Mouse (Mus musculus) retina, adult 2 months (tissue): ENCODE results near the gene Reck.

Source experiments
- DNase-seq: peaks from one replicate; pipeline ENCODE4 v3.0.0-alpha.2; 2012; ENCODE audit warnings: low read depth, low spot score

Reck gene

DNA sequence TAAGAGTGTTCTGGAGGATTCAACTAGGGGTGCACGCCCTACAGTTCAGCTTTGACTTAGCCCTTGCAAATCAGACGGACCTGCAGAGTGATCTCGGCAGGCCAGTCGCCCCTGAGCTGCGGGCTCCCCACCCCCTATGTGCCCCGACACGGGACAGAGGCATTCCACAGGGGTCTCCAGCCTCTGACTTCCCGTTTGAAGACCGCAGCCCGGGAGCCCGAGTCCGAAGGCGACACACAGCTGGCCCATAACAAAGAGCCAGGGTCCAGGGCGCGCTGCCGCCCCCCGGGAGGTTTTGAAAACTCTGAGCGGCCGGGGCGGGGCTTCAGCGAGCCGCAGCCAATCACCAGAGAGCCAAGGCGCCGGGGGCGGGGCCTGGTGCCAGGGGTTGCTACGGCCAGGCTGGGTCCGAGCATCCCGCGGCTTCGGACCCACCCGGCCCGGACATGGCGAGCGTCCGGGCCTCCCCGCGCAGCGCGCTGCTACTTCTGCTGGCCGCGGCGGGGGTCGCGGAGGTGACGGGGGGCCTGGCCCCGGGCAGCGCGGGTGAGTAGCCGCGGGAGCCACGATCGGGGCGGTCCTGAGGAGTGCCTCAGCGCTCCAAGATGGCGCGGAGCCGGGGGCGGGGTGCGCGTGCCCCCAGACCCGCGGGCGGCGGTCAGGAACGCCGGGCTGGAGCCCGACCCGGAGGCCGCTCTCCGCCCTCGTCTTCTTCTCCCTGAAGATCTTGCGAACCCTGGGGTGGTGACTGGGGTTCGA, at the start of gene Reck:
Gene Reck (plus strand): TSS at position 371 of the 759 bp plus-strand sequence.
- DNase-seq: peak; percentile 39

DNA sequence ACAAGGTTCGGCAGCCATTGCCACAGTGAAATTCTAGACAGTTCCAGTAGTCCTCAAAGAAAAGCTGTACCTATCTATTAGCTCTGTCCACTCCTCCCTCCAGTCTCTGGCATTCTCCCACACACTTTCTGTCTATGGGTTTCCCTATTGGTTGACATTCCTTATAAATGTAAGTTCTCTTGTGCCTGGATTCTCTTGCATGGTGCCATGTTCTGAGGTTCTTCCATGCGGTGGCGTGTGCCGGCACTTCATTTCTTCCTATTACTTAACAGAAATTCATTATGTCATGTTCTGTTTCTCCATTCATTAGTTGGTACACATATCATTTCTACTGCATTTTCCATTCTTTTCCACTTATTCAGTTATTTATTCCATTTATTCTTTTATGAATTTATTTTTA, 46.5 kb upstream of the Reck start:
- DNase-seq: no peak

DNA sequence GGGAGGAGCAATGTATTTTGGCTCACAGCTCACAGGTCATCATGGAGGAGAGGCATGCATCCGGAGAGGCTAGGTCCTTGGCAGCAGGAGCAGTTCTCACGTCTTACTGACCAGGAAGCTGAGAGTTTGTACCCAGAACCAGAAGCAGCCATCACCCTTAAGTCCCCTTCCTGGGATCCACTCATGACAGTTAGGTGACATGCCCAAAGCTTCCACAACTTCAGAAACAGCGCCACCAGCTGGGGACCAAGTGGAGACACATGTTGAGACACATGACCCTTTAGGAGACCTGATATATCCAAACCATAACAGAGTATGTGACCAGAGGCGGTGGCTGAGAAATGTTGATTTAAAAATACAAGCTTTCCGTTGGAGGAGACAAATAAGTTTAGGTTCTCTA, 43.3 kb upstream of the Reck start:
- no peak for DNase-seq

DNA sequence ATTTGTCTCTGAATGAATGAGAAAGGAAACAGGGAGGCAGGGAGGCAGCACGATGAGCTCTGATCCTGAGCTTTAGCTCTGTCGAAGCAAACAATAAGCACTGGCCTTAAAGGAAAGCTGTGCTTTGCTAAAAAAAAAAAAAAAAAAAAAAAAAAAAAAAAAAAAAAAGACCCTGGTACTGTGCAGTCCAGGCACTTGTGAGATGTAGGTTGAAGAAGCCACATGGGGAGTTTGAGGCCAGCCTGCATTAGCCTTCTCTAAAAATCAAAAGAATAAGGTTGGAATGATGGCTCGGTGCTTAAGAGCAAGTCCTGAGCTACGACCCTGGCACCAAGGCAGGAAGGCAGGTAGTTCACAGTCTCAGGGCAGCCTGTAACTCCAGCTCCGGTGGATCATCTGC, 41.6 kb upstream of the Reck start:
- DNase-seq: no peak

DNA sequence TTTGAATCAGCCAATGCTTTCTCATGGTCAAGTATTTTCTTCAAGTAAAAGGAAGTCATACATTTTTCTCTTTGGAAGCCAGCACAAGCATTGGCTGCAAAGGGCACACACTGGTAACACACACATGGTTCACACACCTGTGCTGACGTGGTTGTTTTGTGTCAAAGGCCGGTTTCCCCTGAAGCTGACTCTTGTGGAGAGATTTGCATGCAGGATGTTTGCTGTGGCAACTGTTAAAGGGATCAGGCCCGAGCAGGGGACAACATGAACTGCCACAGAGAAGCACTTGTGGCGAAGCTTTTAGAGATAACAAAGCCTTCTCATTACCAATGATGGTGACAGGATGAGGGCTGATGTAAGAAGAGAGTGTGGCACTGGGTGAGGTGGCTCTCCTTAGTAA, 40.6 kb upstream of the Reck start:
- no peak for DNase-seq

DNA sequence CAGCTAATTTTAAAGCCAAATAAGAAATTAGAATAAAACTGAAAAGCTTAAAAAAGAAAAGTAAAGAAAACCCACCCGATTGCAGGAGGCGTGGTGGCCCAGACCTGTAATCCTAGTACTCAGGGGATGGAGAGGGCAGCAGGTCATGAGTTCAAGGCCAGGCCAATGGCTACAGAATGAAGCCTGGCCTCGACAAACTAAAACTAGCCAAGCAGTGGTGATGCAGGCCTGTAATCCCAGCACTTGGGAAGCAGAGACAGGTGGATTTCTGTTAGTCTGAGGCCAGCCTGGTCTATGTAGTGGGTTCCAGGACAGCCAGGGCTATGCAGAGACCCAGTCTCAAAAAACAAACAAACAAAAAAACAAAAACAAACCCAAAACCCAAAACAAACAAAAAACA, 37.0 kb upstream of the Reck start:
- DNase-seq: no peak

DNA sequence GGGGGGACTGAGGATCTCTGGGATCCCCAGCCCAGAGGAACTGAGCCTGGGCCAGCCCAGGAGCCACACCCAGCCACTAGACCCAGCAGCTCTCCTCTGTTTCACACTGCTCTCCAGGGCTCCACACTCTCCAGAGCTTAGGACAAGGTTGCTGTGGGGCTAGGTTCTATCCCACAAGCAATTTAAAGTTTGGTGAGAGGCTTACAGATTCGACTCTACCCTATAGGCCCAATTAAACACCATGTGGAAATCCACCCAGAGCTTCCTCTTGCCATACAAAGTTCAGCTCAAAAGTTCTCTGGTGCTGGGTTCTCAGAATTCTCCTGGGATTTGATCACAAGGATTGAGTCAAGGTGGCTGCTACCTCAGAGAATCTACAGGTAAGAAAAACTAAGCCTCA, 35.2 kb upstream of the Reck start, which contains the start of gene Olfr157:
Gene Olfr157 (minus strand): TSS at position 101 of the 400 bp plus-strand sequence.
- DNase-seq: no peak

DNA sequence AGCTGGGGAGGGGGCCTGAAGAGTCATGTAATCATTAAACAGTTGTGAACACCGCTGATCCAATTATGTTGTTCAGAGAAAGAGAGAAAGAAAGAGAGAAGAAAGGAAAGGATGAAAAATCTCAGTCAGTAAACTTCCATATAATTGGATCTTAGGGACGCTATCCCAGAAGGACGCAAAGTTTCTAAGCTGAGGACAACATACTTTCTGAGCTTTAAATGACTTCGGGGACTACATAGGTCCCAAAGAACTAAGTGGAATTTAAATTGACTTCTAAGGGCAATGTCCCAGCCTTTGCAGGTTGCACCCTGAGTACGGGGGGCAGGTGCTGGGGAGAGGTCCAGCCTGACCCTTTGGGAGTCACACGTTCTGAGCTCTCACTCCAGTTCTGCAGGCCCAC, 24.1 kb upstream of the Reck start, which contains the start of gene Olfr155:
Gene Olfr155 (plus strand): TSS at position 301 of the 400 bp plus-strand sequence.
- DNase-seq: no peak

DNA sequence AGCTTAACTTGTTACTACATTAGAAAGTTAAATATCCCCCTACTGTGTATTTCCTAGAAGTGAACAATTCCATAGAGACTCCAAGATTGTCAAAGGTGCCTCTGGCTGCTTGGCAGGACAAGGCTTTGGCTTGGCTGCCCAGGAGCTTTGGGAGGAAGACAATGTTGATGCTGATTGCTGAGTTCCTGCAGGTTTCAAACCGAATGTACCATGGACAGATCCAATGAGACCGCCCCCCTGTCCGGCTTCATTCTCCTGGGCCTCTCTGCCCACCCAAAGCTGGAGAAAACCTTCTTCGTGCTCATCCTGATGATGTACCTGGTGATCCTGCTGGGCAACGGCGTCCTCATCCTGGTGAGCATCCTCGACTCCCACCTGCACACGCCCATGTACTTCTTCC, 21.2 kb upstream of the Reck start:
- no peak for DNase-seq

DNA sequence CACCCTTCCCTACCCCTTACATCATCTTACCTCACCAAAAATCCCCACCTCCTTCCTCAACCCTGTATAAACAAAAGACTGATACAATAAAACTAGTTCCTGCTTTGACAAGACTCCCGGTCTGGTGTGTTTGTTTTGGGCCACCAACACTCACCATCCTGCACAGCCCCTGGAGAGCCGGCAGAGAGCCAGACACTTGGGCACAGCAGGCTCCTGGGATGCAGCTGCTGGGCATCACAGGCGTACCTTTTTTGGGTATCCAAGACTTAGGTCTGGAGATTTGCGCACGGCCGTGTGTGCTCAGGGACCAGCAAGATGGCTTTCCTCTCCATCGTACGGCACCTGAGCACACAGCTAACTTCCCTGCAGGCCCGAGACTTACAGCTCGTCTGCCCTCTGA, 15.4 kb upstream of the Reck start:
- no peak for DNase-seq

DNA sequence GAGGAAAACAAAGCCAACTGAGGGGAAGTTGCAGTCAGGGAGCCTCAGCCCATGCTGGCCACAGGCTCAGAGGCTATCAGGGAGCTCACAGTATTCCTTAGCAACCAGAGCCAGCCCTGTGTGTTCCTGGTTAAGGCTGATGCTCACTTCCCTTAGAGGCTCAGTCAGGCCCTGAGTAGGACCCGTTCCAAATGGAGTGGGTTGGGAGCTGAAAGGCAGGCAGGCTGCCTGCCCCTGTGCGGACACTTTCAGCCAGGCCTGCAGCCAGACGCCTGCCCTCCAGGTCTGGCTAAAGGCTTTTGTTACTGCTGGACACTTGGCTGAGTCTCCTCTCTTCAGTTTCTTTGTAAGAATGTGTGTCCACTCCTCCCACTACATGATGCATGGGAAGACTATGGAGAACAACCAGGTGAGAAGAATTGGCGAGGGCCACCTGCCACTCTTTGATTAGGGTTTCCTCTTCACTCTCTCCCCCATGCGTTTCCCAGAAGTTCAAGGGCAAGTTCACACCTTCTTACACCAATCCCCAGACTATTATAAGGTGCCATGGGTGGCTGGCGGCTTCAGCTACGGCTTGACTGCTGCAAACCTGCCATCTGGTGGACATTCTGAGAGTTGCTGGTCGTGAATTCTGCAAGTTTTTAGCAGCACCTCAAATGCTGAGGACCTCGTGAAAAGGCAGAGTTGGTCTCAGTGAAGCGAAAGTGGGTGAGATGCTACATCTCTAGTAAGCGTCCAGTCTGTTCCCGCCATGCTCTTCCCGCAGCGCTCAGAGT, 14.4 kb upstream of the Reck start:
- peak; percentile 39 for DNase-seq

DNA sequence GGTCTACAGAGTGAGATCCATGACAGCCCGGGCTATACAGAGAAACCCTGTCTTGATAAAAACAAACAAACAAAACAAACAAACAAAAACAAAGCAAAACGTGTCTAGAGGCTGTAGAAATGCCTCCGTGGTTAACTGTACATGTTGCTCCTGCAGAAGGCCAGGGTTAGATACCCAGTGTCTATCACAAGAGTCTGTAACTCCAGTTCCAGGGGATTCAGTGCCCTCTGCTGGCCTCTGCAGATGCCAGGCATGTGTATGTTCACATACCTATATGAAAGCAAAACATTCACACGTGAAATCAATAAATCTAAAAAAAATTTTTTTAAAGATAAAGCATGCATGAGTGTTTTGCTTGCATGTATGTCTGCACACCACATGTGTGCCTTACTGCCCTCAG, 12.0 kb upstream of the Reck start:
- no peak for DNase-seq

DNA sequence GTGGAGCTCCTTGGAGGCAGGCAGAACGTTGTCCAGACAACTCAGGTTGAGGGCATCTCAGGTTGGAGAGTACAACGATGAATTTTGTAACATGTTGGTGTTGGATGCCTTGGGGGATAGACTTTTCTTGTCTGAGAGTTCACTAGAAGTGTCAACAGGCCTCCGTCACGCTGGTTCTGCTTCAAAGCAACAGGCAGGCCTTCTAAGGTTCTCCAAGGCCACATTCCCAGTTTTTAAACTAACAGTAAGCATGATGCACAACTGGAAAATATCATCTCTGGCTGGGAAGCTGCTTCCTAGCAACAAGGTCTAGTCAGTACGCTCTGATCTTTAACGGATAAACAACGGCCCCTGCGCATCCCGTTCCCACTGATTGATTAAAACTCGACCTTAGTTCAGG, 5.5 kb upstream of the Reck start:
- DNase-seq: no peak

DNA sequence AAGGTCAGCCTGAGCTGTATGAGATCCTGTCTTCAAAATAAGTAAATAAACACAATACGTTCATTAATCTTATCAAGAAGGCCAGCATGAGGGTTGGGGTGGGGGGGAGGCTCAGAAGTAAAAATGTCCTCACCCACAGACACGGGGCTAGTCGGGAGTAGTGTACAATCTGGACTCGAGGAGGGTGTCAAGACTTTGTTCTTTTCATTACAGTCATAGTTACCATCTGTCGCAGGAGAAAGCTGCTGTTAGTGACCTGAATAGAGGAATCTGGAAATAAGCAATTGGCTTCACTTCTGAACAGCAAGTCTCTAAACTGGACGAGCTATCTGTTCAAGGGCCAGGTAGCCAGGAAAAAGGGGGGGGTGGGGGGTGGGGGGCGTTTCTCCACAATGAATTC, 829 bp upstream of the Reck start:
- no peak for DNase-seq

DNA sequence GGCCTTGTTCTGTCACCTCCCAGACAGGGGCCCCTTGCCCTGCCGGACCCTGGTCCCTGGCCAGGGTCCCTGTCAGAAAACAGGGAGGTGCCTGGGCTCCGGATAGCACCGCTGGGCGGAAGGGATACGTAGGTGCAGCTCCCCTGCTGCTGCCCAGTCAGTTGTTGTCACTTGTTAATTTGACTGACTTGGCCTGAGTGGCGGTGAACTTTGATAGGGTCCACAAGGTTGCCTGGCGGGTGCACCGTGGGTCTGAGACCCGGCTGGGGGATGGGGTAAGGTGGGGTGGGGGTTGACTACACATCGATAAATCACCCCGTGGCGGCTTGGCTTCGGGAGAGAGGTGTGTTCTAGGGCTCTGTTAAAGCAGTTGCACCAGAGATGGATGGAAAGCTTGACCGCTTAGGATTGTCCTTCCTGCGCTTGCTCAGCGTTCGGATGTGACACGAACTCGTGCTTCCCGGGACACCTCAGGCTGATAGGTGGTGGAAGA, 635 bp downstream of the Reck start:
- DNase-seq: no peak

DNA sequence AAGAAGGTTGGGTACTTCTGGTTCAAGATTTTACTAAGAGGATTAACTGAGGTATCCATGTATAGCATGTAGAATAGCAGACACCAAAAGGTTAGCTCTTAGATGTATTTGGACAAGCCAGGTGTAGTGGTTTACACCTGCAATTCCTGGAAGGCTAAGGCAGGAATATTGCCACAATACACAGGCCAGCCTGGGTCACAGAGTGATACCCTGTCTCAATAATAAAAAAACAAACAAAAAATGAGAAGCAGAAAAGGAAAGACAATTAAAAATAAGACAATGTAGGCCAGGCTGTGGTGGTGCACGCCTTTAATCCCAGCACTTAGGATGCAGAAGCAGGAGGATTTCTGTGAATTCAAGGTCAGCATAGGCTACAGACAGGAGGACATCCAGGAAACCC, 1.9 kb downstream of the Reck start:
- DNase-seq: no peak

DNA sequence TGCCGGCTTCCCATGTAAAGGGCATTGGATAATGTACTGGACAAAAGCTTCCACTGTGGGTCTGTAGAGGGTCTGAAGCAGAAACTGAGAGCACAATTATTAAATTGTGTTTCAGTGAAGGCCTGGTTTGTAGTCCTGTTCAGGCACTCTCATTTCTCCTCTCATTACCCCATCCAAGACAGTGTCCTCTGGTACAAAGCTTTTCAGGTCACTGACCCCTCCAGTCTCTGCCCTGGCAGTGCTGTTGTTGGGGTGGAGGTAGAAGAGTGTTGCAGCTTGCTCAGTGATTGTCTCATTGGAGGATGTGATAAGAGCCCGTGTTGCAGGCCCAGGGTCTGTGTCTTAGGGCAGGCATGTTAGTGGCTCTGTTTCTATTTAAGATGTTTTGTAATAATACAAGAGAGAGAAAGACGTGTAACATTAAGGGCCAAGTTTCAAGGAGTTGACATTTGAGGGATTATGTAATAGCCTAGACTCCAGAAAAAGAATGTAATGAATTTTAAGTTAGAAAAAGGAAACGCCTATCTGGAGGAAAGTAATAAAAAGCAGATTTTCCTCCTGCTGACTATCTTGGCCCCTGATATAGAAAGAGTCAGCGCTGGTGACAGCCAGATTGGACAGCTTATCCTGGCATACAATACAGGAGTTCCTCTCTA, 2.9 kb downstream of the Reck start:
- DNase-seq: no peak

DNA sequence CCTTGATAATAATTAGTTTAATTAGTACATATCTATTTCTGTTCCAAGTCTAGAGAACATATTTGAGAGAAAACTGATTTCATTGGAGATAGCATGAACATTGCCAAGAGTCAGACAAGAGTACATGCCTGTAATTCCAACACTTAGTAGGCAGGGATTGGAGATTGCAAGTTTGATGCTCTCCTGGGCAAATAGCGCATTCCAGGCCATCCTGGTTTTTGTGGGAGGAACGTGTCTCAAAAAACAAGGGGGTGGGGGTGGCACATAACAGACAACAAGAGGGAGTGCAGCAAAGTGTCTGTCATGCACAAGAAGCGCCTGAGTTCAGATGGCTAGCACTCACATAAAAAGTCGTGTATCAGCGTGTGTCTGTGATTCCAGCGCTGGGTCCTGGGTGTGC, 4.2 kb downstream of the Reck start:
- no peak for DNase-seq

DNA sequence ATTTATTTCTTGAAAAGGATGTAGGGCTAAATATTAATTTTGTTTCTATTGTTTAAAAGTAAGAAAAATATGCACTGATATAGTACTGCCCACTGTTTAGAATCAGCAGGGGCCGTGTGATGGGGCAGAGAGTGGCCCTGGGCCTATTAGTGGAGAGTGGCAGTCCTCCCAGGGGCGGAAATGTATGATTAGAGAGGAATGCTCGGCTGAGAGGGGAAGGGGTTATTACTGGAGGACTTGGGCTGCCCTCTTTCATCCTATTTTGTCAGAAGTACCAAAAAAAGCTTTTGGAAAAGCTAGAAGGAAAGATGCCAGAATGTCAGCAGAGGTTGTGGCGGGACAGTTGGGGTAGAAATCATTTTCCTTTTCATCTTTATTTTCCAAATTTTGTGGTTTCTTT, 8.9 kb downstream of the Reck start:
- DNase-seq: no peak

DNA sequence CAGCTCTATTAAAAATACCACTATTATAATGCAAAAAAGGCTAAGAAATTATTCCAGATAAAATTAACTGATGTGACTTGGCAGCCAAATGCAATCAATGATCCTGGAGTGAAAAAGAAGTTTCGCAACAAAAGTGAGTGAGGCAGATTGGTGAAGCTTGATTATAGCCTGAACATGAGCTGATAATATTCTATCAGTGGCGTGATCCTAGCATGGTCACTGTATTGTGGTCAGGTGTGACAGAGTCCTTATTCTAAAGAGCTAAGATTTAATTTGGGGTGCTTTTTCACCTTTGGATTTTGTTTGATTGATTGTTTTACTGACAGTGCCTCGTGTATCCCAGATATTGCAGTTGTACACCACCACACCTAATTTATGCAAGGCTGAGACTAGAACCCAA, 15.9 kb downstream of the Reck start:
- DNase-seq: no peak

DNA sequence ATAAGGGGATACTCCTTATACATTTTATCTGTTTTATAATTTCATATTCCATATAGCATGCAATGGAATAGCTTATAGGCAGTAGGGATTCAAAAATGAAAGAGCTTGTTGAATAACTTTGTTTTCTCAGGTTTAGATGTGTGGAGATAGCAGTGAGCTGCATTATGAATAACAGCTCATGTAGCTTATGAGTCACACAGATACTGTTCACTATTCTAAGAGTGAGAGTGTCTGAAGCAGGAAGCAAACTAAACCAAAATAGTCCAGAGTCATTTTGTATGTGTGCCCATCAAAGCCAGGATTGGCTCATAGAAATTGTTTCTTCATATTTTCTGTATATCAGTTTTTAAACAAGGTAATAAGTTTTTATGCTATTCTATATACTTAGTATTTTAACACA, 21.9 kb downstream of the Reck start:
- DNase-seq: no peak

DNA sequence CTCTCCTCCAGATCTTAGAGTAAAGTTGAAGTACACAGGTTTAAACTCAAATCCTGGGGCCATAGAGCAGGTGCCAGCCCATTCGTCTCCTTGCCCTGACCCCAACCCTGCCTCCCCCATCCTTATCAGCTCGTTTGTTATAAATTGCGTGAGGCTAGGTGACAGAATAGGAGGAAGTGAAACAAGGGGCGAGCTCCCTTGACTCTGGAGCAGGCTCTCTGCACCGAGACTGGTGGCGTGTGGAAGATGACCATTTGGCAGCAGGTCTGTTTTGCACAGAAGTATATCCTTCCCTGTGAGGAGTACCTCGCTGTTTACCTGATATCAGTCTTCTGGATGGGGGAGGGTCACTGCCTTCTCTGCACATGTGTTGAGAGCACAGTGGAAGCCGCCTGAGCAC, 23.9 kb downstream of the Reck start:
- DNase-seq: no peak
